Mouse (Mus musculus) stomach, postnatal 0 days (tissue): ENCODE measurements around the gene Macc1. TPM values are rescaled to one million over a fixed set of nuclear protein-coding genes. Genes with fewer than 3 reads are reported as not detected.

Experiments used
- ATAC-seq: fragments of 200-750 bp; cut with Nextera tagmentation; 2 replicates; pipeline ENCODE4 v1.8.0; 2017; ENCODE audit not compliant: low FRiP score, low TSS enrichment
- DNase-seq: peaks from one replicate; pipeline ENCODE4 v3.0.0-alpha.2; 2016; ENCODE audit warnings: low spot score
- H3K27ac ChIP-seq: fragments of 300-500 bp; sonication (generic); replicated peaks from 2 replicates; pipeline ENCODE4 v1.5.1; 2014; ENCODE audit warnings: mild to moderate bottlenecking, control low read depth
- H3K27me3 ChIP-seq: fragments of 300-500 bp; sonication (generic); 2 replicates; pipeline ENCODE4 v1.6.1; 2014; ENCODE audit warnings: low read length; ENCODE audit not compliant: control insufficient read depth, insufficient read depth
- H3K36me3 ChIP-seq: fragments of 300-500 bp; sonication (generic); 2 replicates; pipeline ENCODE4 v1.6.1; 2014; ENCODE audit warnings: low read length, mixed read lengths; ENCODE audit not compliant: control insufficient read depth, insufficient read depth
- H3K4me1 ChIP-seq: fragments of 300-500 bp; sonication (generic); replicated peaks from 2 replicates; pipeline ENCODE4 v1.6.1; 2014; ENCODE audit warnings: antibody characterized with exemption; ENCODE audit not compliant: control insufficient read depth, insufficient read depth
- H3K4me2 ChIP-seq: fragments of 300-500 bp; sonication (generic); replicated peaks from 2 replicates; pipeline ENCODE4 v1.6.1; 2014; ENCODE audit warnings: low read depth, mild to moderate bottlenecking, control low read depth, moderate library complexity
- H3K4me3 ChIP-seq: fragments of 300-500 bp; sonication (generic); 2 replicates; pipeline ENCODE4 v1.5.1; 2014; ENCODE audit warnings: low read depth, low read length, control low read depth
- H3K9ac ChIP-seq: fragments of 300-500 bp; sonication (generic); 2 replicates; pipeline ENCODE4 v1.6.1; 2014; ENCODE audit warnings: mild to moderate bottlenecking, low read length, control low read depth, mixed read lengths
- H3K9me3 ChIP-seq: fragments of 300-500 bp; sonication (generic); 2 replicates; pipeline ENCODE4 v1.6.1; 2016; ENCODE audit warnings: low read length; ENCODE audit not compliant: control insufficient read depth
- CTCF ChIP-seq: IDR thresholded peaks from 2 replicates; pipeline ENCODE4 v1.5.1; 2016; ENCODE audit warnings: antibody characterized with exemption, low read depth, mild to moderate bottlenecking, moderate library complexity
- EP300 ChIP-seq: optimal IDR thresholded peaks from 2 replicates; pipeline ENCODE3; 2016; ENCODE audit warnings: antibody characterized with exemption
- WGBS: fragments of 180-500 bp; shearing (Covaris S2); extraction: QIAGEN DNeasy Blood & Tissue Kit; methylation state at CpG from one replicate; pipeline ENCODE4 v1.1.7; 2014; 5-methylcytosine and 5-hydroxymethylcytosine counted together
- polyA plus RNA-seq: library from polyadenylated mRNA; unstranded; fragments of >200 nt; fragmentation: Nextera tagmentation; extraction: Ambion mirVana; gene quantifications from 2 replicates; pipeline ENCODE4 v1.2.1, GENCODE M21; 2015

Gene Macc1
- polyA plus RNA-seq, 1 experiment from 2014 or later = 7.1 TPM

- H3K36me3 ChIP-seq = no peaks in the 10 kb centered on the region
Observed at GRCm38 (mm10) chr12:119369832-119370231, 55.8 kb downstream of the Macc1 start.

GRCm38 (mm10) chr12:119372359-119372758 is 58.3 kb downstream of the Macc1 start:
- Histone ChIP-seq H3K4me3 (no peak overlapping the region), H3K36me3 (no peaks in the 10 kb centered on the region), H3K4me1 (no peaks in the 10 kb centered on the region), H3K27me3 (no peaks in the 10 kb centered on the region), H3K4me2 (no peak overlapping the region), H3K9ac (no peak overlapping the region), H3K27ac (no peak overlapping the region), H3K9me3 (no peaks in the 10 kb centered on the region)
- 38% methylated on average over 4 of the region's 4 CpGs for WGBS
- no peak for ATAC-seq
- DNase-seq = no peak
- no peak for TF ChIP-seq EP300
- no peak for TF ChIP-seq CTCF

More at GRCm38 (mm10) chr12:119369832-119370231, 55.8 kb downstream of the Macc1 start:
- no peaks in the 10 kb centered on the region for H3K9me3 ChIP-seq
- H3K4me3 ChIP-seq = no peak overlapping the region
- no peak overlapping the region for H3K9ac ChIP-seq
- 72% methylated on average over 4 of the region's 4 CpGs for WGBS
- TF ChIP-seq EP300 (no peak), CTCF (no peak)
- no peaks in the 10 kb centered on the region for H3K4me1 ChIP-seq
- DNase-seq = no peak
- H3K4me2 ChIP-seq = no peak overlapping the region
- no peak for ATAC-seq
- no peak overlapping the region for H3K27ac ChIP-seq
- no peaks in the 10 kb centered on the region for H3K27me3 ChIP-seq

GRCm38 (mm10) chr12:119376879-119377278 is 62.8 kb downstream of the Macc1 start:
- Histone ChIP-seq H3K27me3 (no peaks in the 10 kb centered on the region), H3K9me3 (no peaks in the 10 kb centered on the region), H3K27ac (no peak overlapping the region), H3K36me3 (no peaks in the 10 kb centered on the region), H3K4me2 (no peak overlapping the region), H3K9ac (no peak overlapping the region), H3K4me1 (no peaks in the 10 kb centered on the region), H3K4me3 (no peak overlapping the region)
- DNase-seq (no peak), ATAC-seq (no peak)
- TF ChIP-seq CTCF (no peak), EP300 (no peak)

- Histone ChIP-seq H3K4me2 (no peak overlapping the region), H3K4me3 (no peak overlapping the region), H3K36me3 (no peaks in the 10 kb centered on the region), H3K27me3 (no peaks in the 10 kb centered on the region), H3K9me3 (no peaks in the 10 kb centered on the region), H3K9ac (no peak overlapping the region), H3K4me1 (no peaks in the 10 kb centered on the region), H3K27ac (no peak overlapping the region)
- DNase-seq (no peak), ATAC-seq (no peak)
- WGBS = 63% methylated on average over 1 of the region's 1 CpGs
- TF ChIP-seq EP300 (no peak), CTCF (no peak)
Observed at GRCm38 (mm10) chr12:119381839-119382238, 67.8 kb downstream of the Macc1 start.

GRCm38 (mm10) chr12:119386243-119386642 is 72.2 kb downstream of the Macc1 start:
- TF ChIP-seq CTCF = no peak
- no peak for TF ChIP-seq EP300
- DNase-seq (no peak), ATAC-seq (no peak)
- no peaks in the 10 kb centered on the region for H3K9me3 ChIP-seq
- H3K36me3 ChIP-seq = no peaks in the 10 kb centered on the region
- H3K27ac ChIP-seq = no peak overlapping the region
- no peak overlapping the region for H3K4me2 ChIP-seq
- no peak overlapping the region for H3K9ac ChIP-seq
- H3K4me1 ChIP-seq = no peaks in the 10 kb centered on the region
- H3K27me3 ChIP-seq = no peaks in the 10 kb centered on the region
- H3K4me3 ChIP-seq = no peak overlapping the region

- no peak overlapping the region for H3K9ac ChIP-seq
- ATAC-seq = no peak
- H3K4me1 ChIP-seq = no peaks in the 10 kb centered on the region
Observed at GRCm38 (mm10) chr12:119386650-119387049, 72.6 kb downstream of the Macc1 start.

More at GRCm38 (mm10) chr12:119386650-119387049, 72.6 kb downstream of the Macc1 start:
- no peak overlapping the region for H3K4me2 ChIP-seq
- TF ChIP-seq EP300 (no peak), CTCF (no peak)
- no peak overlapping the region for H3K27ac ChIP-seq
- no peak overlapping the region for H3K4me3 ChIP-seq
- no peaks in the 10 kb centered on the region for H3K9me3 ChIP-seq
- H3K27me3 ChIP-seq = no peaks in the 10 kb centered on the region
- no peaks in the 10 kb centered on the region for H3K36me3 ChIP-seq
- 48% methylated on average over 2 of the region's 2 CpGs for WGBS
- DNase-seq = no peak
